Mouse (Mus musculus) liver, postnatal 0 days (tissue): ENCODE data around the gene Atad5.

Experiments used
- CTCF ChIP-seq: sonication (generic); IDR thresholded peaks from 2 replicates; pipeline ENCODE4 v1.5.1; 2016; ENCODE audit warnings: antibody characterized with exemption, low read depth
- EP300 ChIP-seq: IDR thresholded peaks from 2 replicates; pipeline ENCODE4 v1.6.1; 2016; ENCODE audit warnings: antibody characterized with exemption, low read depth, mild to moderate bottlenecking

DNA sequence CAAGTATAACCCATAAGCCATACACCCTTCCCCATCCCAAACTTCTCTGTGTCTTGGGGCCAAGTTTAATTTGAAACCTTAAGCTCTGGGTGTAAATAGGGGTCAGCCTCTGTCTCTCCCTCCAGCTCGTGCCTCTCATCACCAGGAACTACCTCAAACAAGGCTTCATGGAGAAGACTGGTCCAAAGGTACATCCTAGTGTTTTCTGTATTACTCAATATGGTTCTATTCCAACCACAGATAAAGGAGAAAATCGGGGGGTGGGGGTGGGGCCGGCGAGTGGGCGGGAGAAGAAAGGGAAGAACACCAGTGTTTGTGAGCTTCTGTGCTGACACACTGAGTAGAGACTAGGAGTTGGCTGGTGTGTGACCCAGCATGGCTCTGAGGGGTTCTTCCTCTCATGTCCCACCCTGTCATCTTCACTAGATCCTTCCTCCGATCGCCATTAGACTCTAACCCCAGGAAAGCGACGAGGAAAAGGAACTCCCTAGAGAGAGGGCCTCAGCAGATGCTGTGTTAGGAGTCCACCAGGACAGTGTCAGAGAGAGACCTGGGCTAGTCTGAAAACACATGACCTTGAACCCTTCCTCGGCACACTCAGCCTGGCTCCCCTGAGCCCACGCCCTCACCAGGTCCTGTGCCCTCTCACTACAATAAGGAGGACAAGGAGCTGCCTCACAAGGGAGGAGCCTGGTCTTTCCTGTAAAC, 84.9 kb downstream of the Atad5 start:
- TF ChIP-seq EP300 (no peak), CTCF (no peak)
